13 mouse cellular contexts compared by ENCODE assay signal in genomic region chr5:53976497-53976896, GRCm38 (mm10).
"Had no signal": no experiment of that assay in that cellular context is flagged by ENCODE, and none has a peak within 500 bp of the region (broad histone marks: within the 10 kb centered on the region; RNA-seq: fewer than 3 reads in every experiment).

No protein-coding gene starts in this region.

- H3K4me1 ChIP-seq: kidney, embryonic 15.5 days; limb, embryonic 10.5 days; liver, embryonic 15.5 days; midbrain, embryonic 10.5 days; neural tube, embryonic 13.5 days had no signal

- H3K4me2 ChIP-seq: kidney, embryonic 15.5 days; liver, embryonic 11.5 days; liver, embryonic 15.5 days; neural tube, embryonic 13.5 days had no signal

- H3K9ac ChIP-seq: kidney, embryonic 15.5 days; liver, embryonic 15.5 days; neural tube, embryonic 13.5 days had no signal

- H3K27ac ChIP-seq: kidney, embryonic 15.5 days; left cerebral cortex, adult 2 months; limb, embryonic 10.5 days; liver, embryonic 15.5 days; midbrain, embryonic 10.5 days; neural tube, embryonic 13.5 days had no signal

- H3K36me3 ChIP-seq: kidney, embryonic 15.5 days; limb, embryonic 10.5 days; liver, embryonic 15.5 days; midbrain, embryonic 10.5 days; neural tube, embryonic 13.5 days had no signal

- H3K9me3 ChIP-seq: kidney, embryonic 15.5 days; limb, embryonic 10.5 days; liver, embryonic 15.5 days; midbrain, embryonic 10.5 days; neural tube, embryonic 13.5 days had no signal

- H3K27me3 ChIP-seq: kidney, embryonic 15.5 days; neural tube, embryonic 13.5 days had no signal

- DNase-seq: kidney, adult 2 months; kidney, postnatal 14 days; lung, adult 2 months; lung, postnatal 10 days; midbrain, embryonic 14.5 days; thymus, postnatal 4 days had no signal

- H3K4me3 ChIP-seq: kidney, embryonic 15.5 days; left cerebral cortex, adult 2 months; limb, embryonic 10.5 days; liver, embryonic 15.5 days; midbrain, embryonic 10.5 days; neural tube, embryonic 13.5 days had no signal
